Mouse (Mus musculus) forebrain, embryonic 11.5 days (tissue): ENCODE results near the gene Tead2. TPM values are rescaled to one million over a fixed set of nuclear protein-coding genes. Genes with fewer than 3 reads are reported as not detected.
"Not testable (repeated sequence)": the region's sequence is repeated elsewhere in the genome, so short reads cannot be mapped to it uniquely, and the experiment has no call there.

Source experiments
- ATAC-seq: fragments of 200-750 bp; cut with Nextera tagmentation; replicated peaks from 2 replicates; pipeline ENCODE4 v1.8.0; 2017; ENCODE audit warnings: moderate TSS enrichment; ENCODE audit not compliant: low FRiP score
- DNase-seq: peaks from one replicate; pipeline ENCODE4 v3.0.0-alpha.2; 2017; ENCODE audit warnings: low spot score
- H3K27ac ChIP-seq: fragments of 300-500 bp; sonication (generic); 2 replicates; pipeline ENCODE4 v1.5.1; 2014; ENCODE audit warnings: low read depth, low read length
- H3K27me3 ChIP-seq: fragments of 300-500 bp; sonication (generic); 2 replicates; pipeline ENCODE4 v1.6.1; 2014; ENCODE audit warnings: mild to moderate bottlenecking, low read length, mixed read lengths; ENCODE audit not compliant: control insufficient read depth, insufficient read depth
- H3K36me3 ChIP-seq: fragments of 300-500 bp; sonication (generic); 2 replicates; pipeline ENCODE4 v1.6.1; 2014; ENCODE audit warnings: mild to moderate bottlenecking, low read length, moderate library complexity, mixed read lengths; ENCODE audit not compliant: control insufficient read depth, insufficient read depth
- H3K4me1 ChIP-seq: fragments of 300-500 bp; sonication (generic); replicated peaks from 2 replicates; pipeline ENCODE4 v1.6.1; 2014; ENCODE audit warnings: low read length, mixed read lengths; ENCODE audit not compliant: control insufficient read depth, insufficient read depth
- H3K4me2 ChIP-seq: fragments of 300-500 bp; sonication (generic); 2 replicates; pipeline ENCODE4 v1.6.1; 2014; ENCODE audit warnings: low read depth, mild to moderate bottlenecking, low read length, moderate library complexity, mixed read lengths; ENCODE audit not compliant: severe bottlenecking
- H3K4me3 ChIP-seq: fragments of 300-500 bp; sonication (generic); 2 replicates; pipeline ENCODE4 v1.5.1; 2014; ENCODE audit warnings: low read depth, low read length
- H3K9ac ChIP-seq: fragments of 300-500 bp; sonication (generic); 2 replicates; pipeline ENCODE4 v1.6.1; 2014; ENCODE audit warnings: low read length
- H3K9me3 ChIP-seq: fragments of 300-500 bp; sonication (generic); 2 replicates; pipeline ENCODE4 v1.6.1; 2016; ENCODE audit warnings: low read length, mixed read lengths; ENCODE audit not compliant: control insufficient read depth
- WGBS: fragments of 180-500 bp; shearing (Covaris S2); extraction: QIAGEN DNeasy Blood & Tissue Kit; methylation state at CpG from one replicate; pipeline ENCODE4 v1.1.7; 2014; 5-methylcytosine and 5-hydroxymethylcytosine counted together
- polyA plus RNA-seq: library from polyadenylated mRNA; unstranded; fragments of >200 nt; fragmentation: Nextera tagmentation; extraction: Ambion mirVana; gene quantifications from 2 replicates; pipeline ENCODE4 v1.2.1, GENCODE M21; 2014

Tead2 gene
- polyA plus RNA-seq: 297 and 318 TPM in 2 replicates

- Histone ChIP-seq H3K9ac (peak within 1 kb of the TSS; percentile 100), H3K36me3 (peaks cover 15% of the 10 kb centered on the region), H3K4me3 (peak within 1 kb of the TSS; percentile 82), H3K9me3 (no peaks in the 10 kb centered on the region), H3K4me2 (peak within 1 kb of the TSS; percentile 89), H3K4me1 (peaks cover 4% of the 10 kb centered on the region), H3K27ac (peak within 1 kb of the TSS; percentile 97), H3K27me3 (peaks cover 11% of the 10 kb centered on the region)
- ATAC-seq (peak; percentile 63), DNase-seq (peak; percentile 91)
- under 1% methylated on average over 53 of the region's 55 CpGs for WGBS
These were observed at the start of gene Tead2 for GRCm38 (mm10) chr7:45215673-45216441. Tead2 (plus strand) TSS chr7:45215753.

GRCm38 (mm10) chr7:45166950-45167401 lies 48.6 kb upstream of the Tead2 start:
- no peak overlapping the region for H3K9ac ChIP-seq

DNA sequence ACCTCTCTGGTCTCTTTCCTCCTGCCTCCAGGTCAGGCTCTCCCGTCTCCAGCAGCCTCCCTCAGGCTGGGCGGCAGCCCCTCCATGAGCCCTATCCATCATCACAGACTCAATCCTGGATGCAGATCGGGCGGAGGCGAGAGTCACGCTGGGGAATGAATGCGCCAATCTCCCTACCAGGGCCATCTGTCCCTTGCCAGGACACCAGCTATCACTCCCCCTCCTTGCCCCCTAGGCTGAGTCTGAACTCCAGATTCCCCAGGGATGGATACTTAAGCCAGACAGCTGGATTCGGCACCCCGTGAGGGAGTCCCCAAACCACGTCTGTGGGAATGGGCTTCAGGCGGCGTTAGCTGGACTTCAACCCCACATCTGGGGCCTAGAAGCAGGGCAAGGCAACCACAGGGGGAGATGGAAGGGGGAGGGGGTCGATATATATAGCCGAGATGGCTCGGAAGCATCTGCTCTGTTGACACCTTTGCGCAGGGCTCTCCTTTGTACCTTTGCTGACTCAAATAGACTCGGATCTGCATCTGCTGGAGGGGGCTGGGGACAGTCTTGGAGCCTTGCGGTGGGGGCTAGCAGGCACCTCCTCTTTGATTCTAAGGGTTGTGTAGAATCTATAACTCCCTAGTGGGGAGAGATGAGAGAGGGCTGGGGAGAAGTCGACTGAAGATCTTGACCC lies 47.6 kb upstream of the Tead2 start:
- Histone ChIP-seq H3K4me3 (no peak overlapping the region), H3K27me3 (peaks cover 68% of the 10 kb centered on the region), H3K27ac (no peak overlapping the region), H3K4me2 (no peak overlapping the region), H3K4me1 (peaks cover 4% of the 10 kb centered on the region; the same call in 1 of the 2 replicates), H3K9ac (no peak overlapping the region), H3K36me3 (no peaks in the 10 kb centered on the region), H3K9me3 (peaks cover 7% of the 10 kb centered on the region)
- DNase-seq (no peak), ATAC-seq (no peak)
- 3% methylated on average over 19 of the region's 19 CpGs for WGBS

More at GRCm38 (mm10) chr7:45166950-45167401, 48.6 kb upstream of the Tead2 start:
- ATAC-seq (no peak), DNase-seq (no peak)
- Histone ChIP-seq H3K9me3 (peaks cover 7% of the 10 kb centered on the region), H3K27me3 (peaks cover 72% of the 10 kb centered on the region), H3K4me1 (peaks cover 4% of the 10 kb centered on the region; the same call in 1 of the 2 replicates), H3K4me2 (no peak overlapping the region), H3K36me3 (no peaks in the 10 kb centered on the region), H3K27ac (0 out of 2 replicates have a peak overlapping the region, but pooled peaks have one; percentile 12), H3K4me3 (no peak overlapping the region)
- 25% methylated on average over 10 of the region's 10 CpGs for WGBS

- Histone ChIP-seq H3K27ac (no peak overlapping the region), H3K4me2 (no peak overlapping the region), H3K4me3 (no peak overlapping the region), H3K36me3 (no peaks in the 10 kb centered on the region), H3K4me1 (peaks cover 4% of the 10 kb centered on the region; the same call in 1 of the 2 replicates), H3K9me3 (peaks cover 7% of the 10 kb centered on the region), H3K27me3 (peaks cover 60% of the 10 kb centered on the region), H3K9ac (no peak overlapping the region)
- DNase-seq: no peak
- 3% methylated on average over 24 of the region's 24 CpGs for WGBS
- no peak for ATAC-seq
These were observed 46.9 kb upstream of the Tead2 start for GRCm38 (mm10) chr7:45168656-45169055.

DNA sequence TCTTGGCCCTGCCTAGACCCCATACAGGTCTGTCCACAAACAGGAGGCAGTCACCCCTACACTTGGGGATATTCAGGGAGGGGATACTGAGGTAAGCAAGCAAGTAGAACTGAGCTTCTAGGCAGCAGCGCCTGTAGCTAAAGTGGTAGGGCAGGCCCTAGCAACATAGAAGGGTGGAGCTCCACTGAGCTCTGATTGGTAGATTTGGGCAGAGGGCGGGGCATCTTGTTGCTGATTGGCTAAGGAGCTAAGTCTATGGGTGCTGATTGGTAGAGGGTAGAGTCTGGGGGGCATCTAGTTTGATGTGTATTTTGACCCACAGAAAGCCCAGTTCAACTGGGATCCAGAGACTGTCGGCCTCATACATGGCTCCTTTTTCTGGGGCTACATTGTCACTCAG lies 46.1 kb upstream of the Tead2 start:
- Histone ChIP-seq H3K27me3 (peaks cover 58% of the 10 kb centered on the region), H3K9ac (no peak overlapping the region), H3K36me3 (no peaks in the 10 kb centered on the region), H3K4me1 (no peaks in the 10 kb centered on the region; the same call in 1 of the 2 replicates), H3K9me3 (peaks cover 7% of the 10 kb centered on the region), H3K4me3 (no peak overlapping the region), H3K27ac (no peak overlapping the region), H3K4me2 (no peak overlapping the region)
- DNase-seq (no peak), ATAC-seq (no peak)
- 89% methylated on average over 3 of the region's 3 CpGs for WGBS

DNA sequence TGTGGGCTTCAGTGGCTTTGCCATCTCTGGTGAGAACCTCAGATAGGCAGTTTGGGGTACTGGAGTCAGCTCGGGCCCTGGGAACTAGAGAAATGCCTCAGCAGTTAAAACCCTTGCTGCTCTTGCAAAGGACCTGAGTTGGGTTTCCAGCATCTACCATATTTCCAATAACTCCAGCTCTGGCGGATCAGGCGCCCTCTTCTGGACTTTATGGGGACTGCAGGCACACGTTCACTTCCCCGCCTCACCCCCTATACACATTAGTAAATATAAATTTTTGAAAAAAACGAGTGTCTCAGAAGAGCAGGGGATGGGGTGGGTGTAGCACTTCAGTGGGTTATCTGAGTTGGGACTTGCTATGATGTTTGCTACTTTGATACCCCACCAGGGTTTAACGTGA lies 42.6 kb upstream of the Tead2 start:
- no peak overlapping the region for H3K27ac ChIP-seq
- no peak overlapping the region for H3K4me3 ChIP-seq
- H3K4me1 ChIP-seq: peaks cover 7% of the 10 kb centered on the region
- DNase-seq (no peak), ATAC-seq (no peak)
- H3K4me2 ChIP-seq: no peak overlapping the region
- peaks cover 7% of the 10 kb centered on the region for H3K9me3 ChIP-seq
- no peaks in the 10 kb centered on the region for H3K36me3 ChIP-seq
- peaks cover 59% of the 10 kb centered on the region for H3K27me3 ChIP-seq
- 56% methylated on average over 7 of the region's 7 CpGs for WGBS
- no peak overlapping the region for H3K9ac ChIP-seq

DNA sequence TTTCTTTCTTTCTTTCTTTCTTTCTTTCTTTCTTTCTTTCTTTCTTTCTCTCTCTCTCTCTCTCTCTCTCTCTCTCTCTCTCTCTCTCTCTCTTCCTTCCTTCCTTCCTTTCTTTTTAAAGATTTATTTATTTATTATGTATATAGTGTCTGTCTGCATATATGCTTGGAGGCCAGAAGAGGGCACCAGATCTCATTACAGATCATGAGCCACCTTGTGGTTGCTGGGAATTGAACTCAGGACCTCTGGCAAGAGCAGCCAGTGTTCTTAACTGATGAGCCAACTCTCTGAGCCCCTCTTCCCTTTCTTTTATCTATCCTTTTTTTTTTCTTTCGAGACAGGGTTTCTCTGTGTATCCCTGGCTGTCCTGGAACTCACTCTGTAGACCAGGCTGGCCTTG lies 41.8 kb upstream of the Tead2 start:
- not testable (repeated sequence) for H3K9ac ChIP-seq, H3K4me1 ChIP-seq, H3K4me3 ChIP-seq, H3K4me2 ChIP-seq, H3K27ac ChIP-seq, ATAC-seq, DNase-seq, H3K9me3 ChIP-seq, H3K36me3 ChIP-seq
- WGBS: 65% methylated on average over 1 of the region's 1 CpGs
- peaks cover 59% of the 10 kb centered on the region for H3K27me3 ChIP-seq

GRCm38 (mm10) chr7:45174567-45175280 lies 40.8 kb upstream of the Tead2 start:
- 2% methylated on average over 26 of the region's 29 CpGs for WGBS
- DNase-seq: no peak
- Histone ChIP-seq H3K4me1 (peaks cover 7% of the 10 kb centered on the region), H3K27me3 (peaks cover 60% of the 10 kb centered on the region), H3K4me3 (0 out of 2 replicates have a peak overlapping the region, but pooled peaks have one; percentile 7), H3K4me2 (peak overlapping the region; percentile 18; the same call in 1 of the 2 replicates), H3K36me3 (no peaks in the 10 kb centered on the region), H3K9ac (no peak overlapping the region), H3K27ac (no peak overlapping the region), H3K9me3 (peaks cover 5% of the 10 kb centered on the region)
- no peak for ATAC-seq
